Mouse (Mus musculus) subcutaneous adipose tissue, adult 2 months (tissue): ENCODE data around the gene Stx1a. TPM values are rescaled to one million over a fixed set of nuclear protein-coding genes. Genes with fewer than 3 reads are reported as not detected.

Source experiments
- polyA plus RNA-seq: library from polyadenylated mRNA; depleted of rRNA; stranded (reverse); fragments of >200 nt; gene quantifications from 2 replicates; pipeline ENCODE4 v1.2.3, GENCODE M21; 2012; ENCODE audit warnings: low replicate concordance; rRNA removed

The Stx1a gene
- 9.5 and 18.6 TPM in 2 replicates for polyA plus RNA-seq

DNA sequence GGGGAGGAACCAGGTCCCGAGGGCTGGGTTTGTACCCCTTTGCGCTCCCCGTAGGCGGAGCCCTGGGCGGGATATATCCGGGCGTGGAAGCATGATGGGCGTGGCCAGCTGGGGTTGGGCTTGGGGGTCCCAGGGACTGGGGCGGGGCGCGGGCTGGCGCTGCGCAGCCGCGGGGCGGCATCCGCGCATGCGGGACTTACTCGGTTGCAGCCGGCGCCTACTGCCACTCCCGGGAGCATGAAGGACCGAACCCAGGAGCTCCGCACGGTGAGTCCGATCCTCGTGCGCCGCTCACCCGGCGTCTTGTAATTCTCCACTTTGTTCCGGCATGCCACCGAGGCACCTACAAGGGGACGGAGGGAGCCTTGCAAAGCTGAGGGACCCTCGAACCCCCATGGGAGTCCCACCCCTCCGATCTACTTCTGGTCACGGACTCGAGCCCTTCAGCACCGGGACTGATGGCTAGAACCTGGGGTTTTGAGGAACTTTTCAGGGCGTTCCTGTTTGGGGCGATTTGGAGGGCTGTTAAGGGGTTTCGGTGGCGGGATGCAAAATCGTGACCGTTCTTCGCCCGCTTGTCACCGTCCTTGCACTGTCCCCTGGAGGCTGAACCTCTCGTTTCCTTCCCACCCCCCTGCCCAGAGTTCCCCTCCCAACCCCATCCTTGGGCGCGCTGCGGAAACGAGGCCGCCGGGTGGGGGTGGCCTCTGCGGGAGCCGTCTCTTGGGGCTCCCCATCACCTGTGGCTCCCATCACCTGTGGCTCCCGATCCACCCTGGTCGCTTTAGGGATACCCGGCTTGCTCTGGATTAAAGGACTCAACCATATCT is at the start of gene Stx1a:
Gene Stx1a, plus strand, starts transcription at position 139 of the 830 bp plus-strand sequence.

DNA sequence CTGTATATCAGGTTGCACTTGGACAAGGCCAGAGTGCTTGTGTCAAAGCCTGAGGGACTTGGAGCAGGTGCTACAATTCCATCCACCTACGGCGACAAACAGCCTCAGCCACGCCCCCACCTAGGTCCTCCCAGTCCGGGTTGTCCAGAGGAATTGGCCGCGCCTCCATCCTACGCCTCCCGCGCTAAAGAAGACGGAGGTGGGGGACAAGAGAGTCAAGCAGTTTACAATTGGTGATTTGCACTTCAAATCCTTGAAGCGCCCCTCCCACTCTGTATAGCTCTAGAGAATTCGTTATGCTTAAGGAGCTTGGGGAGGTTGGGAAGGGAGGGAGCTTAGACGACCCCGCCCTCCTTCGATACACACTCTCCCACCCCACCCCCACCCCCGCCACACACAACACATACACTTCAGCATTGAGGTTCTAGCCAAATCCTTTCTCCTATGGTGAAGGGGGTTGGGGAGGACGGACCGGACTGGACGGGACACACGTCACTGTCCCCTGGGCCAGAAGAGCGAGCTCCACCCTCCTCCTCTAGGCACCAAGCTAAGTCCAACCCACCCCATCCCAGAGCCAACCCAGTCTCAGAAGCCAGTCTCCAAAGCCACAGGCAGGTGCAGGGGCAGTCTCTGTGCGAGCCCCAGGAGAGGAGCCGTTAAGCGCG is 37.5 kb upstream of the Stx1a start, which contains the start of gene Cldn3:
Gene Cldn3, plus strand, starts transcription at position 582 of the 665 bp plus-strand sequence.

DNA sequence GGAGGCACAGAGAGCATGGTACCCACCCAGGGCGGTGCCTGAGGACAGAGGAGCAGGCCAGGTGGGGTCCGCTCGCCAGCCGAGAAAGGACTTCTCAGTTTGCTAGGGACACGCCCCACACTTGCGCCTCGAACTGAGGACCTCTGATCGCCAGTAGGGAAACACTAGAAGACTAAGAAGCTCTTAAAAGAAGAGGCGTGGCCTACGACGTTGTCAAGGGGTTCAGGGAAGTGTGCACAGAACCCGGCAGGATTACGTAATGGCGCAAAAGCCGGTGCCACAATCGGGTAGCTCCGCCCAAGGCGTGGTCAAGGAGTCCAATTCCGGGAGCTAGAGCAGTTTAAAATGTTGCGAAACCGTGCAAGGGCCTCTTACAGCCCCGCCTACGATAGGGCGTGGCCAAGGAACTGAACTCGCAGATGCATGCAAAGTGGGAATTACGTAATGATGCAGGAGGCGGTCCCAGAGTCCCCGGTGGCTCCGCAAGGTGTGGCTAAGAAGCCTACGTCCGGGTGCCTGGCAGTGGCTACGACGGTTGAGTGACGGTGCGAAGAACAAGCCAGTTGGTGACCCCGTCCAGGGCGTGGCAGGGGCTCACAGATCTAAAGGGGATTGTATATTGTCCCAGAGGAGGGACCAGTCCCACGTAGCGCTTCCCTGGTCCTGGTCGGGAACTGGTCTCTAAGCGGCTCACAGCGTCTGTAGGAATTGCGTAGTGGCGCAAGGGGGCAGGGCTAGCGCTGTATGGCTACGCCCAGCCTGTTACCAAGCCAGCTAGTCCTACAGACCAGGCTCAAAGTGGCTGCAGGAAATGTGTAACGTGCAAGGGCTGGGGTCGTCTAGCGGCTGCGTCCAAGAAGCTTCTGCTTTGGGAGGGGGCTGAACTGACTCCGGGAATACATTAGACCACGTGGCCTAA is 14.4 kb upstream of the Stx1a start, which contains the start of gene Abhd11:
Gene Abhd11, plus strand, starts transcription at position 482 of the 919 bp plus-strand sequence.

GRCm38 (mm10) chr5:135063629-135064381 is 40.5 kb downstream of the Stx1a start, which contains the start of gene Dnajc30:
Gene Dnajc30, plus strand, starts transcription at chr5:135064202.

GRCm38 (mm10) chr5:135064909-135065446 is 41.7 kb downstream of the Stx1a start, which contains the start of gene Bud23:
Gene Bud23, minus strand, starts transcription at chr5:135064959.

GRCm38 (mm10) chr5:135077564-135078481 is 54.5 kb downstream of the Stx1a start, which contains the start of gene Vps37d:
Gene Vps37d, minus strand, starts transcription at chr5:135078266.

DNA sequence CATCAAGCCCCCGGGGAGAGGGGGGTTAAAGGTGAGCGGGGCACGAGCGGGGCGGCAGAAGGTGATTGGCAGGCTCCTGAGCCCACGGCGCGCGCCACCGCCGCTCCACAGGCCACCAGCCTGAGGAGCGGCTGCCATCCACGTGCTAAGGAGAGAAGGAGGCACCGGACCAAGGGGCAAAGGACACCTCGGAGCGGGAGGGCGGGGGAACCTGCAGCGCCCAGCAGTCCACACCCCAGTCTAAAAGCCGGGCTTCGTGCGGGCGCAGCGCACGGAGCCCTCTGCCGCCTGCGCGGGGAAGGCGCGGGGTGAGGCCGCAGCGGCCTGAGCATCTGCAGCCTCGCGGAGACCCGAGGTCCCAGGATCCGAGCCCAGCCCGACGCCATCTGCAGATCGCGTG is 66.4 kb downstream of the Stx1a start, which contains the start of gene Mlxipl:
Gene Mlxipl, plus strand, starts transcription at position 238 of the 400 bp plus-strand sequence.

Other genes starting within 250 kb of the Stx1a start
- gene Tmem270, start 116.7 kb upstream of the Stx1a start, polyA plus RNA-seq = not detected in 2 replicates
- gene Cldn13, start 108.0 kb upstream of the Stx1a start, polyA plus RNA-seq = not detected in 2 replicates
- 35.4 and 38.5 TPM in 2 replicates for gene Mettl27, start 91.1 kb upstream of the Stx1a start, polyA plus RNA-seq
- 0.26 and 41.1 TPM in 2 replicates for gene Cldn4, start 76.5 kb upstream of the Stx1a start, polyA plus RNA-seq
- 0.53 and 154 TPM in 2 replicates for gene Cldn3, start 37.3 kb upstream of the Stx1a start, polyA plus RNA-seq
- 117 and 142 TPM in 2 replicates for gene Abhd11, start 14.3 kb upstream of the Stx1a start, polyA plus RNA-seq
- 29.4 and 30.9 TPM in 2 replicates for gene Dnajc30, start 40.7 kb downstream of the Stx1a start, polyA plus RNA-seq
- gene Bud23, start 41.5 kb downstream of the Stx1a start, polyA plus RNA-seq = 42.3 and 66.1 TPM in 2 replicates
- gene Vps37d, start 54.8 kb downstream of the Stx1a start, polyA plus RNA-seq = 1.4 and 9.3 TPM in 2 replicates
- gene Mlxipl, start 66.4 kb downstream of the Stx1a start, polyA plus RNA-seq = 112 and 197 TPM in 2 replicates
- gene Tbl2, start 126.2 kb downstream of the Stx1a start, polyA plus RNA-seq = 16.2 and 19.8 TPM in 2 replicates
- 49.5 and 50.4 TPM in 2 replicates for gene Bcl7b, start 144.8 kb downstream of the Stx1a start, polyA plus RNA-seq
- gene Baz1b, start 163.8 kb downstream of the Stx1a start, polyA plus RNA-seq = 23.8 and 40.6 TPM in 2 replicates
- 0.11 and 0.36 TPM in 2 replicates for gene Fzd9, start 227.7 kb downstream of the Stx1a start, polyA plus RNA-seq